Mouse (Mus musculus): Measurements from ENCODE around the gene Slc9a3r2. TPM values are rescaled to one million over a fixed set of nuclear protein-coding genes. Genes with fewer than 3 reads are reported as not detected.
A peak's percentile ranks its signal among the peaks of the same experiment; 100 is the strongest.
"Not testable (repeated sequence)": the region's sequence is repeated elsewhere in the genome, so short reads cannot be mapped to it uniquely, and the experiment has no call there.

The Slc9a3r2 gene
- polyA plus RNA-seq, 1 experiment from 2014 or later: 38.0 TPM

DNA sequence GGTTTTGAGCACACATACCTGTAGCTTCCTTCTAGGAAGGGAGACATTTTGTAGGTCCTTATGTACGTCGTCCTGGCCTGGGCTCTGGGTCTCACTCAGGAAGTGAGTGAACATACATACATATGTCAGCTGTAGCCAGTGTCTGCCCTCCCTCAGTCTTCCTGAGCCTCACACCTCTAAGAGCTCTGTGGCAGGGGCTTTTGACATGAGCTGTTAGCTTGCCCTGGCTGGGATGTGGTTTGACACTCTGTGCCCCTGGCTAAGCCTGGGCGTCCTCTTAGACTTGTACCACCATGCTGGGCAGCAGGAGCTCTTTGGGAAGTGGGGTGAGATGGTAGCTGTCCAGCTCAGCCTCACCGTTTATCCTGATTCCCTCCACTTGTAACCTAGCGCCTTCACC, 21.2 kb upstream of the Slc9a3r2 start:
- no peaks in the 10 kb centered on the region for H3K9me3 ChIP-seq (ENCODE audit: control insufficient read depth, low read length)
- no peak for TF ChIP-seq CTCF (IDR thresholded peaks at IDR 0.05; ENCODE audit: low read depth)
- no peak for TF ChIP-seq EP300 (optimal IDR thresholded peaks at IDR 0.05)
- peak overlapping the region; percentile 38; the same call in 1 of the 2 replicates for H3K9ac ChIP-seq (ENCODE audit: low read length)
- no peak overlapping the region; the same call in 1 of the 2 replicates for H3K27ac ChIP-seq (replicated peaks)
- DNase-seq (ENCODE audit: low spot score) (no peak), ATAC-seq (ENCODE audit: low FRiP score, low TSS enrichment) (no peak)
- peaks cover 3% of the 10 kb centered on the region; the same call in 1 of the 2 replicates for H3K4me1 ChIP-seq (replicated peaks; ENCODE audit: control insufficient read depth, insufficient read depth)
- H3K4me3 ChIP-seq (ENCODE audit: low read depth, low read length): no peak overlapping the region
- no peaks in the 10 kb centered on the region for H3K27me3 ChIP-seq (ENCODE audit: control insufficient read depth, insufficient read depth, low read length)
- H3K4me2 ChIP-seq (replicated peaks; ENCODE audit: low read depth): peak overlapping the region; percentile 25
- 61% methylated on average over 5 of the region's 5 CpGs for WGBS
- H3K36me3 ChIP-seq (ENCODE audit: control insufficient read depth, insufficient read depth, low read length): 0 out of 2 replicates have a peak, but pooled peaks cover 3% of the 10 kb centered on the region

DNA sequence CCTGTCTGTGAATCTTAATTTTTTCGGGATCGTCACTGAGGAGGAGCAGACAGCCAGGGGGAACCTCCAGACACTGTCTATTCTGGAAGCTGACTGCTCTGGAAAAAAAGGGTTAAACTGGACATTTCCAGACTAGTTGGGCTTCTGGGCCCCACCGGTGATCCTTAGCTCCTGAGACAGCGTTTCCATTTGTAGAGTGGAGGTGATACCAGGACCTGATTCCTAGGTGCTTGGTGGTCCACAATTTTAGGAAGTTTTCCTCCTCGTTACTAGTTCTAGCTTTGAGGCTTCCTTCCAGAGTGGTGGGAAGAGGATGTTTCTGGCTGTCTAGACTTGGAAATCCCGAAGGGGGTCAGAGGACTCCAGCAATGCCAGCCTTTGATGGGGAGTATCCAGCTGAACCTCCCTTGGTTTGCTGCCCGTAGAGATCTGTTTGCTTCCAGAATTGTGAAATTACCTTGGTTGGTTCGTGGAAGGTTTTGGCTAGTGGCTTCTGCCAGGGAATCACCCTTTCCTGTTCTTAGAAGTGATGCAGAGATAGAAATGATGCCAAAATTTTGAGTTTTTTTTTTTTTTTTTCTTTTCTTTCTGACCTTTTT, 20.2 kb upstream of the Slc9a3r2 start:
- WGBS: 6% methylated on average over 8 of the region's 8 CpGs
- H3K9me3 ChIP-seq (ENCODE audit: control insufficient read depth, low read length): no peaks in the 10 kb centered on the region
- TF ChIP-seq CTCF (IDR thresholded peaks at IDR 0.05; ENCODE audit: low read depth) (no peak), EP300 (optimal IDR thresholded peaks at IDR 0.05) (no peak)
- no peaks in the 10 kb centered on the region for H3K27me3 ChIP-seq (ENCODE audit: control insufficient read depth, insufficient read depth, low read length)
- 0 out of 2 replicates have a peak, but pooled peaks cover 3% of the 10 kb centered on the region for H3K36me3 ChIP-seq (ENCODE audit: control insufficient read depth, insufficient read depth, low read length)
- H3K27ac ChIP-seq (replicated peaks): peak overlapping the region; percentile 91
- H3K4me1 ChIP-seq (replicated peaks; ENCODE audit: control insufficient read depth, insufficient read depth): peaks cover 3% of the 10 kb centered on the region; the same call in 1 of the 2 replicates
- H3K4me3 ChIP-seq (ENCODE audit: low read depth, low read length): peak overlapping the region; percentile 99
- peak overlapping the region; percentile 95 for H3K9ac ChIP-seq (ENCODE audit: low read length)
- no peak for ATAC-seq (ENCODE audit: low FRiP score, low TSS enrichment)
- H3K4me2 ChIP-seq (replicated peaks; ENCODE audit: low read depth): peak overlapping the region; percentile 90
- no peak for DNase-seq (ENCODE audit: low spot score)

DNA sequence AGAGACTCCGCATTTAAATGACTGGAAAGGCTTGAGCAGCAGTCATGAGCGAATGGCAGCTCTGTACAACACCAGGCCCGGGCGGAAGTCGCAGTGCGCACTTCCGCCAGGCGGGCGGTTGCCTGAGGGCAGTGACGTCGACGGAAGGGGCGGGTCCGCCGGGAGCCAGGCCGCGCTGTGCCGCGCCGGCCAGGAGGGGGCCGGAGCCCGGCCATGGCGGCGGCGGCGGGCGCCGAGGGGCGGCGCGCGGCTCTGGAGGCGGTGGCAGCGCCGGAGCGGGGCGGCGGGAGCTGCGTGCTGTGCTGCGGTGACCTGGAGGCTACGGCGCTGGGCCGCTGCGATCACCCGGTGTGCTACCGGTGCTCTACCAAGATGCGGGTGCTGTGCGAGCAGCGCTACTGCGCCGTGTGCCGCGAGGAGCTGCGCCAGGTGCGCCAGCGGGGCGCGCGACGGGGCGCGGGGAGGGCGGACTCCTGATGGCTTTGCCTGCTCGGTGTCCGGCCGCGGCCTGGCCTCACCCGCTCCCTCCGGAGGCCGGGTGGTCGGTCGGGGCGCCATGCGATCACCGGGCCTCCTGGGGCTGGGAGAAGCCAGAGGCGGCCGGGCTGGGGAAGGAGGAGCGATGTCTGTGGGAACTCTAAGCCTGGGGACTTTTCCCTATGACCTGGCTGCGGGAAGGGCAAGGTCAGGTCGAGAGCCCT, 19.6 kb upstream of the Slc9a3r2 start, which contains the start of gene Zfp598:
TSS of gene Zfp598 (plus strand) at position 143 of the 701 bp plus-strand sequence.
- no peak for TF ChIP-seq EP300 (optimal IDR thresholded peaks at IDR 0.05)
- peak; percentile 45 for TF ChIP-seq CTCF (IDR thresholded peaks at IDR 0.05; ENCODE audit: low read depth)
- ATAC-seq (ENCODE audit: low FRiP score, low TSS enrichment): peak; percentile 97
- H3K4me1 ChIP-seq (replicated peaks; ENCODE audit: control insufficient read depth, insufficient read depth): peaks cover 3% of the 10 kb centered on the region; the same call in 1 of the 2 replicates
- no peaks in the 10 kb centered on the region for H3K27me3 ChIP-seq (ENCODE audit: control insufficient read depth, insufficient read depth, low read length)
- peak; percentile 95 for DNase-seq (ENCODE audit: low spot score)
- peak within 1 kb of the TSS; percentile 91 for H3K27ac ChIP-seq (replicated peaks)
- 1% methylated on average over 57 of the region's 80 CpGs for WGBS
- 0 out of 2 replicates have a peak, but pooled peaks cover 3% of the 10 kb centered on the region for H3K36me3 ChIP-seq (ENCODE audit: control insufficient read depth, insufficient read depth, low read length)
- H3K4me2 ChIP-seq (replicated peaks; ENCODE audit: low read depth): peak within 1 kb of the TSS; percentile 90
- no peaks in the 10 kb centered on the region for H3K9me3 ChIP-seq (ENCODE audit: control insufficient read depth, low read length)
- H3K9ac ChIP-seq (ENCODE audit: low read length): peak within 1 kb of the TSS; percentile 95
- peak within 1 kb of the TSS; percentile 99 for H3K4me3 ChIP-seq (ENCODE audit: low read depth, low read length)

DNA sequence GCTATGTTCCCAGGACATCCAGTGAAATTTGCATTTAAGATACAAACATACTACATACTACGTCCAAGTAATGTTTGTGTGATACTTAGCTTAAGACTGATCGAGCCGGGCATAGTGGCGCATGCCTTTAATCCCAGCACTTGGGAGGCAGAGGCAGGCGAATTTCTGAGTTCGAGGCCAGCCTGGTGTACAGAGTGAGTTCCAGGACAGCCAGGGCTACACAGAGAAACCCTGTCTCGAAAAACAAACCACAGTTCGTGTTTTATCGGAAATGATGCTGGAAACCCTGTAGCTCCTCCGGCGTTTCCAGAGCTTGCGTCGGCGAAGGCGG, 19.1 kb upstream of the Slc9a3r2 start:
- not testable (repeated sequence) for ATAC-seq (ENCODE audit: low FRiP score, low TSS enrichment); DNase-seq (ENCODE audit: low spot score); H3K9me3 ChIP-seq (ENCODE audit: control insufficient read depth, low read length); H3K27me3 ChIP-seq (ENCODE audit: control insufficient read depth, insufficient read depth, low read length); H3K4me1 ChIP-seq (replicated peaks; ENCODE audit: control insufficient read depth, insufficient read depth); H3K36me3 ChIP-seq (ENCODE audit: control insufficient read depth, insufficient read depth, low read length)
- H3K4me2 ChIP-seq (replicated peaks; ENCODE audit: low read depth): peak overlapping the region; percentile 55
- 10% methylated on average over 15 of the region's 15 CpGs for WGBS
- H3K4me3 ChIP-seq (ENCODE audit: low read depth, low read length): peak overlapping the region; percentile 99
- H3K9ac ChIP-seq (ENCODE audit: low read length): peak overlapping the region; percentile 38; the same call in 1 of the 2 replicates
- H3K27ac ChIP-seq (replicated peaks): peak overlapping the region; percentile 91

DNA sequence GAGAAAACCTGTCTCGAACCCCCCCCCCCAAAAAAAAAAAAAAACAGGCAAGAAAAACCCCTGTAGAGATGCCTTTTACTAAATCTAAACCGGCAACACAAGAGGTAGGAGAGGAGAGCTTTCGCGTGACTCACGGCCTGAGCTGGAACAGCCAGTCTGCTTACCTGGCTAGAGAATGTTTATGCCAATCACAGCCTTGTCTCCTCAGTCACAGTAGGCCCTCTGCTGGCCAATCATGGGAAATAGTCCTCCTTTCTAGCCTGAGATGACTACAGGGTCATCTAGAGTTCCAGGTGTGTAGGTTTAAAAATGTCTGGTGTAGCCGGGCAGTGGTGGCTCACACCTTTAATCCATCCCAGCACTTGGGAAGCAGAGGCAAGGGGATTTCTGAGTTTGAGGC, 17.3 kb upstream of the Slc9a3r2 start:
- Histone ChIP-seq H3K27me3 (ENCODE audit: control insufficient read depth, insufficient read depth, low read length) (no peaks in the 10 kb centered on the region), H3K9me3 (ENCODE audit: control insufficient read depth, low read length) (no peaks in the 10 kb centered on the region), H3K9ac (ENCODE audit: low read length) (no peak overlapping the region), H3K4me3 (ENCODE audit: low read depth, low read length) (no peak overlapping the region), H3K4me2 (replicated peaks; ENCODE audit: low read depth) (no peak overlapping the region), H3K27ac (replicated peaks) (no peak overlapping the region), H3K4me1 (replicated peaks; ENCODE audit: control insufficient read depth, insufficient read depth) (peaks cover 3% of the 10 kb centered on the region; the same call in 1 of the 2 replicates), H3K36me3 (ENCODE audit: control insufficient read depth, insufficient read depth, low read length) (no peaks in the 10 kb centered on the region)
- ATAC-seq (ENCODE audit: low FRiP score, low TSS enrichment) (peak; percentile 68), DNase-seq (ENCODE audit: low spot score) (peak; percentile 84)
- TF ChIP-seq EP300 (optimal IDR thresholded peaks at IDR 0.05): no peak
- peak; percentile 85 for TF ChIP-seq CTCF (IDR thresholded peaks at IDR 0.05; ENCODE audit: low read depth)
- WGBS: 9% methylated on average over 6 of the region's 6 CpGs

DNA sequence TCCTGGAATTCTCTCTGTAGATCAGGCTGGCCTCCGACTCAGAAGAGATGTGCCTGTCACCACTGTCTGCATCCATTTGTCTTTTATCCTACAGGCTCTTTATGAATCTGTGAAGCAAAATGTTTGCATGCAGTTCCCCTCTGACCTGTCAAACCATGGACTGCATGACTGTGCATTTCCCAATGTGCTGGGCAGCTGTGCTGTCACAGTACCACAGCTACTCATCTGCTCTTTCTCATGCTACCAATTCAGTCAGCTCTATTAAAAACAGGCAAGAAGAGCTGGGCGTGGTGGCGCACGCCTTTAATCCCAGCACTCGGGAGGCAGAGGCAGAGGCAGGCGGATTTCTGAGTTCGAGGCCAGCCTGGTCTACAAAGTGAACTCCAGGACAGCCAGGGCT, 16.9 kb upstream of the Slc9a3r2 start:
- not testable (repeated sequence) for H3K27me3 ChIP-seq (ENCODE audit: control insufficient read depth, insufficient read depth, low read length); H3K9me3 ChIP-seq (ENCODE audit: control insufficient read depth, low read length); H3K4me3 ChIP-seq (ENCODE audit: low read depth, low read length); DNase-seq (ENCODE audit: low spot score); H3K9ac ChIP-seq (ENCODE audit: low read length); H3K4me1 ChIP-seq (replicated peaks; ENCODE audit: control insufficient read depth, insufficient read depth); ATAC-seq (ENCODE audit: low FRiP score, low TSS enrichment); H3K36me3 ChIP-seq (ENCODE audit: control insufficient read depth, insufficient read depth, low read length); H3K27ac ChIP-seq (replicated peaks); H3K4me2 ChIP-seq (replicated peaks; ENCODE audit: low read depth)
- WGBS: 59% methylated on average over 7 of the region's 7 CpGs

Measured in stomach, postnatal 0 days (tissue).